Mouse (Mus musculus): Measurements from ENCODE around the gene Aspscr1.
A peak's percentile ranks its signal among the peaks of the same experiment; 100 is the strongest.
"Not testable (repeated sequence)": the region's sequence is repeated elsewhere in the genome, so short reads cannot be mapped to it uniquely, and the experiment has no call there.

Gene Aspscr1

DNA sequence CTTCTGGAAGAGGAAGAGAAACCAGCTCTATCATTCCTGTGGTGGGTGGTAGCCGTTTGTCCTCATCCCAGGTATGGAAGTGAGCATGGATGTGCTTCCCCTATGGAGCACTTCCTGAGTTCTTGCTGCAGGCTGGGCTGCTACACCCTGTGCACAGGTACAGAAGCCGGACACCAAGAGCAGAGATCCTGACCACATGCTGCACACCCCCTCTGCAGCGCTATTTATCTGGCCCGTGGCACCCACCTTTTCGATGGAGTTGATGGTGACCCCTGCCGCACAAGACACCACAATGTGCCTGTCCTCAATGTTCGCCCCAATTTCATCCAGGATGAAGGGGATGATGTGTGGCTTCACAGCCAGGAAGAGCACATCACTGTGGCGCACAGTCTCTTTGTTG lies 30.9 kb upstream of the Aspscr1 start:
- no peak for DNase-seq (ENCODE audit: low read depth)

DNA sequence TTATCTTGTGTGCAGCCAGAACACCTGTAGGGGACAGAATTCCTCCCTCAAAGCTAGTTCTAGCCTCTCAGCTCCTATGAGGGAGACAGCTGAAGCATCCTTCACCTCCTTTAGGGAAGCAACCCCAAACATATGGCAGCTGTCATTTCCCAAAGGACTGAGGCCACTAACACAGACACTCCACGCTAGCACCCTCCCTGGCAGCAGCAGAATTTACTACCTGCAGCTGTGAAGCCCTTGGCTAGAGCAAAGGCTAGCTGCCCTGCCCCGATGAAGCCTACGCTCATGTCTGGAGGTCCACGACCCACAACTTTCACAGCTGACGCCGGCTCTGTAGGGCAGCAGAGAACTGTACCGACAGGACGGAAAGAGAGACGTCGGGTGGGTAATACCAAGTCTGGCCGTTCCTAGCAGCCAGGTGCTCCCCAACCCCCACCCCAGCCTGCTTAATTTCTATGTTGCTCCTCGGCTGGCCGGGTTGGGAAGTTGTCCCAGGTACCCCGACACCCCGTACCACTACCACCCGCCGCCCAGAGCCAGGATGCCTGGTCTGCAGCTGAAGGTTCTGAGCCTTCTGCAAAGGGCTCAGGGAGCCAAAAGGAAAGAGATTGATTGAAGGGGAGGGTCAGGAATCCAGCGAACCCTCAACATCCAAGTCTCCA lies 29.7 kb upstream of the Aspscr1 start:
- DNase-seq (ENCODE audit: low read depth), result no peak

DNA sequence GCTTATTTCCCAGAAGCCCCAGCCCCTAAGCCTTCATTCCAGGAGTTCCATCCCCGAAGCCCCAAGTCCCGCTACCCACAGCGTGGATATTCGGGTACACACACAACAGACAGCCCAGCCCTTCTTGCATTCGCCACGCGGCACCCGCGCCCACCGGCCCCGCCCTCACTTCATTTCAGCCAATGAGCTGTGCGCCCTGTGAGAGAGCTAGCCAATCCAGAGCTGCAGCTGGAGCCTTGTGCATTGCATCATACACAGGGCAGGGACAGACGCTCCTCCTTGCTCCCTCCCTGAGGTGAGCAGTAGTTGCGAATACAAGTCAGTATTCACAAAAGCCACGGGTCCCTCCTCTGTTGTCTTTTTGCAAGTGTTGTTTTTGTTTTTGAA lies 29.2 kb upstream of the Aspscr1 start, which contains the start of gene Pycr1:
Pycr1 (minus strand) TSS at position 169 of the 387 bp plus-strand sequence.
- DNase-seq (ENCODE audit: low read depth), result peak; percentile 95

DNA sequence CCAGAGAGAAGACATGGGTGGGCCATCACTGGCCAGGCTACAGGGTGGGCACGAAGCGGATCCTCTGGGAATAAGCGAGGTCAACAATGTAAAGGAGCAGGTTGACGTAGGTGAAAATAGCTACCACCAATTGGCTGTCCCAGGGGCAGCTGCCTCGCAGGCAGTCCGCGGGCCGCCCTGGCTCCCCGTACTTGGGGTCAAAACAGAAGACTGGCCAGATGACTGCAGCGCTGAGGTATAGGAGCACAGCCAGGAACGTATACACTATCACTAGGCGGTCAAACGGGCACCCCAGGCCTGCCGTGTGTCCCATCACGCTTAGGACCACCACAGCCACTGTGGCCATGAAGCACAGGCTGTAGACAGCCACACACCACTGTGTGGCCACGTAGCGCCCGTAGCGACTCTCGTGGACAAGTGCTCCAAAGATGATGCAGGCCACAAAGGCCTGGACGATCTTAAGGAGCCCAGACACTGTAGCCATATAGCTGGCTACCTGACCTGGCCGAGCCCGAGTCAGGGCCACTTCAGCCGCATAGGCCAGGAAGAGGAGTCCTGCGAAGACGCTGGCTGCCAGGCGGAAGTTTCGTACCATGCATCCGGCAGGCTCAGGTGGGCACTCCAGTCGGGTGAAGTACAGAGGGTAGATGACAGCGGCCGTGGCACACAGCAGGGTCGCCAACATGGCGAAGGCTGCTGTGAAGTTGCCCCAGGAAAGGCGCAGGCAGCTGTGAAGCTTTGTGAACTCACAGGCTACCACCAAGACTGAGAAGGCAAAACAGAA lies 25.5 kb upstream of the Aspscr1 start:
- no peak for DNase-seq (ENCODE audit: low read depth)

DNA sequence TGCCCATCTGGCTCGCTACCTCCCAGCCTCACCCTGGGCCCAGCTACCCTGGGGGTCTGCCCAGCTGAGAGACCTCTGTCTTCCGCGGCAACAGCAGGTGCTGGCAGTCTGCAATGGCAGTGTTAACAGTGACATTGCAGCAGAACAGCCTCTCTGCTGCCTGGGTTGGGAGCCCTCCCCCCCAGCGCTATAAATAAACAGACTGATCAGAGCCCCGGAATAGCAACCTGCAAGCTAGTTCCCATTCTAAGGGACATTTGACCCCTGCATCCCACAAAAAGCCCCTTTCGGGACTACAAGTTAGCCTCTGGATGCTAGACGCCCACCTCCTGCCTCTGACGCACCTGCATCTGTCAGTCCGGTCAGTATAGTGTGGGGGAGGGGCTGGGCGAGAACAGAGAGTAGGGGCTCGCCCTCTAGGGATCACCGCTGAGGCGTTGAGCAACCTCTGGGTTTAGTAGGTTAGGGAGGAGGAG lies 24.7 kb upstream of the Aspscr1 start, which contains the start of gene Myadml2:
Myadml2 (minus strand) TSS at position 158 of the 476 bp plus-strand sequence.
- peak; percentile 24 for DNase-seq (ENCODE audit: low read depth)

DNA sequence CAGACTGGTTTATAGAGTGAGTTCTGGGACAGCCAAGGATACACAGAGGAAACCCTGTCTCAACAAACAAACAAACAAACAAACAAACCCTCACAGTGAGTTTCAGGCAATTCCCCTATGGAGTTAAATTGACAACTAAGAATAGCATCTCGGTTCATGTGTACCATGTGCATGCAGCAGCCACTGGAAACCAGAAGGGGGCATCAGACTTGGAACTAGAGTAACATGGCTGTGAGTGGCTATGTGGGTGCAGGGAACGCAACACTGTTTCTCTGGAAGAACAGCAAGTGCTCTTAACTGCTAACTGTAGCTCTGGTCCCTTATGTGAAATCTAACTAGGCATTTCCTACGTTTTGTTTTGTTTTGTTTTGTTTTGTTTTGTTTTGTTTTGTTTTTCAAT lies 20.9 kb upstream of the Aspscr1 start:
- peak; percentile 56 for DNase-seq (ENCODE audit: low read depth)

DNA sequence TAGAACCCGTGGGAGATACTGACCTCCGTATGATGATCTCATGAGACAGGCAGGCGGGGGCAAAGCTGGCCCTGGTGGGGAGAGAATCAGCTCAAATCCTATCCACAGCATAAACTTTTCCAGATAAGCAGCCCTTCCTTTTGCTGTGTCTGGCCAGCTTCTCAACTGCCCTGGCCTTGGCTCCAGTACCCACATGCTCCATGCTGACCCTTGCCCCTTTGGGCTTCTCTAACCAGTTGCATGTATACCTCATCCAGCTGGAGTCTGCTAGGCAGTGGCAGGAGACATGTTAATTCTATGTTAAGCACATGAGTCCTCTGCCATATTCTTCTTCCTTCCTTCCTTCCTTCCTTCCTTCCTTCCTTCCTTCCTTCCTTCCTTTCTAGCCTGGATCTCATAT lies 18.0 kb upstream of the Aspscr1 start:
- no peak for DNase-seq (ENCODE audit: low read depth)

DNA sequence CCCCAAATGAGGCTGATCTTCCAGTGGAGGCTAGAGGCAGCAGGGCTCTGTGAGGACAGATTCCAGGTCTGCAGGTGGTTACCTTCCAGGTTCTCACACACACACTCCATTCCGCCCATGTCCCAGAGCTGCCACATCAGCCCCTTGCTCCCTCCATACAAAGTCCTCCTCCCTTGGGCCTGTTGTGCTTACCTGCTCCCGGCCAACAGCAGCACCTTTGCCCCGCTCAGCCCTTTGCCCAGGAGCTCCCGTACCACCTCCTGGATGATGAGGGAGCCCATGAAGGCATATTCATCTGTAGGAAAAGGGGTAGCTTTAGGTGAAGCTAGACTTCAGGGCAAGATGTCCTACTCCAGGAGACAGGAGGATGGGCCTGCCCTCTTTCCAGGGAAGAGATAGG lies 15.5 kb upstream of the Aspscr1 start:
- DNase-seq (ENCODE audit: low read depth), result no peak

DNA sequence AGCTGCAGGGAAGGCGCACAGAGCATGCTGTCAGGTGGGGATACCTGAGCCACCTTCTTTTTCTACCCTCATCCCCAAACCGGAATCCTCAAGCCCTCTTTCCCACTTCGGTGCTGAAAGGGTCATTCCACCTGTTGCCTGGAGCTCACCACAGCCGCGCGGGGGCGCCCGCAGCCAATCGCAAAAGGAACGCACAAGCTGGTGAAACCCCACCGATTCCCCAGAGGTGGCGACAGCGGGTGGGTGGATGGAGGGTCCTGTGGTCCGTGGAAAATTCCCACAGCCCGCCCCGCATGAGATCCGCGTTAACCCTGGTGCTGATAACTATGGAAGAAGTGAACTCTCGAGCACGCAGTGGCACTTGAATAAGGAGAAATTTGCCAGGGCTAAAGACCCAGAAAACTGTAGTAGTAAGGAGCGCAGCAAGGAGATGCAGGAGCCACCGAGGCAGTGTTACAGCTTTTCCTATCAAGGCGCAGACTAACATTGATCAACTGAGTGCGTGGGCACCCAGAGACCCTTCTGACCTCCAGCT lies 13.8 kb upstream of the Aspscr1 start:
- peak; percentile 67 for DNase-seq (ENCODE audit: low read depth)

DNA sequence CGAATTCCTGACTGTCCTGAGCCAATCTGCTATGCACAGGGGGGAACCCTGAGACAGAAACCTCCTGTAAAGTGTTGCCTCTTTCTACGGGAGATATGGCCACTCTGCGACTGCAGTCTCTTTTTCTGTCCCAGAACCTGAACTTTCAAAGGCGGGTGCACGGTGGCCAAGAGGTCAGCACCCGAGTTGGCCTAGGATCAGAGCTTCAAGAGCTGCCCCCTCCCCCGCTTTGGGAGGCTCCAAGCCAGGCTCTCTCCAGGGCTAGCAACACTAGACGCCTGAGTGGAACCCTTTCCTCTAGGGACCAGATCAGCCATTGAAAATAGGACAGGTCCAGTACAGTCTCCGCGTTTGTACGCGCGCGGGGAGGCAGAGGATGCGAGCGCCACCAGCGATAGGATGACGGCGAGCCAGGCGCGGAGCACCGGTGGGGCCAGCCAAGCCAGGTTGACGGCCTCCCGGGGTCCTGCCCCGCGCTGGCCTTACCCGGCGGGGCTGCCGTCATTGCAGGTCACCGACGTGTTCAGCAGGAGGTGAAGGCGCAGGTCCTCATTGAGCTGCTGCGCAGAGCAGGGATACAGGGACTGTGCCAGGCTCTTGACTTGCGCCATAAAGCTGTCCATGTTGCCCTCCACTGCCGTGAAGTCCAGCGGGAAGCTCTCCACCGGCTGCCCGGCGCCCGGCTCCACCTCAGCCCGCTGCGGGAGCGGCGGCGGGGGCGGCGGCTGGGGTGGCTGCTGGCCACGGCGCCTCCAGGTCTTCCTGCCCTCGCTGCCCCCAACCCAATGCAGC lies 13.1 kb upstream of the Aspscr1 start:
- no peak for DNase-seq (ENCODE audit: low read depth)

DNA sequence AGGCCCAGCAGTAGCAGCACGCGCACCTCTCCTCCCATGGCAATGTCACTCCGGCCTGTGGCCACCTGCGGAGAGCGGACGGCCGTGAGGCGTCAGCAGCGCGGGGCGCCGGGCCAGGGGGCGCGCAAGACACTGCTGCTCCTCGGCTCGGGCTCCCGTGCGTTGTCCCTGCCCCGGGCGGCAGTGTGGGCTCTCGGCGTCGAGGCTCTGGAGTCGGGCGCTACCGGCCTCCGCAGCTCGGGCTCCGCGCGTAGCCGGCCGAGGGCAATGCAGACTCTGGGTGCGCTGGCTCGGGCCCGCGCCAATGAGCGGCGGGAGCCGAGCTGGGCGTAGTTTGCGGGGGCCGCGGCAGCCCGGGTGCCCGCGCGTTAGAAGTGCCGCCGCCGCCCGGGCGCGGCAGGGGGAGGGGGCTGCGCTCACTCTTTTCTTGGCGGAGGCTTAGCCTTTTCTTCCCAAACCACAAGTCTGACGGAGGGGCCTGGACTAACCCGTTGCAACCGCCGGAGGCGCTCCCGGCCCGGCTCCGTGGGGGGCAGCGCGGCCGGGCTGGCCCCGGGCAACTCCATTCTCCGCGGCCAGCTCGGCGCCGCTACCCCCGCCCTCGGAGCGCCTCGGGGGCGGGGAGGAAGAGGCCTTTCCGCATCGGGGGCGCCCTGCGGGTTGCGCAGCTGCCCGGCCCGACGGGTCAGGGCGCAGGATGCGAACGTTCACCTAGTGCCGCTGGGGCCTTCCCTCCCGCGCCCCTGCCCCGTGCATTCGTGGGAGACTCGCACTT lies 12.3 kb upstream of the Aspscr1 start:
- no peak for DNase-seq (ENCODE audit: low read depth)

DNA sequence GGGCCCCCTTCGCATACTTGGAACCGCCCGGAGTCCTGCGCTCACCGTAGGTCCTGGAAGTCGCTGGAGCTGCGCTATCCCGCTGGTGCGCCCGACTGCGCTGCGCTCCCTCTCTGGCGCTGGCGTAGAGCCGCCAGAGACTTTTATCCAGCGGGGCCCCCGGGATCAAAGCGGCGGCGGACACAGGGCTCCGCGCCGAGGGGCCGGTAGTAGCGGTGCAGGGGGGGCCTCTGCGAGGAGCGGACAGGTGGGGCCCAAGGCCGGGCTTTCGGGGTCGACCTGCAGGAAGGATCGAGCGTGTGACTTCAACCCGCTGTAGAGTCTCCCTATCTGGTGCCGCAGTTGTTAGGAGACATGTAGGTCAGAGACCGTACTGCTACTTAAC lies 11.7 kb upstream of the Aspscr1 start, which contains the start of gene Notum:
Notum (minus strand) TSS at position 100 of the 385 bp plus-strand sequence.
- no peak for DNase-seq (ENCODE audit: low read depth)

DNA sequence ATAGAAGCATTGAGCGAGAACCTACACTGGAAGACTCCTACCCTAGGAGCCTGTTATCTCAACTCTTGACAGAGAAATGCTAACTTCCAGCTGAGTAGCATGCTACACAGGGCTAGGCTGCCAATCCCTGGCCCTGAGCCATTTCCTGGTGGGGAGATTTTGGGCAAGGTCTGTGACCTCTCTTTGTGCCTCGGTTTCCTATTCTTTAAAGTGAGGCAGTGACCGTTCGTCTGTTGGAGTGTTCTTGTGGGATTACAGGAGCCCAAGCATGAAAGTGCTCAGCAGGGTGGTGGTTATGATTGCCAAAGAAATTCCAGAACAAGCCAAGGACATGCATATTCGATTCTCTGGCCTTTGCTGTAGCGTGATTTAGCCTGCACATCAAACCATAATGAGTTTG lies 10.0 kb upstream of the Aspscr1 start:
- no peak for DNase-seq (ENCODE audit: low read depth)

DNA sequence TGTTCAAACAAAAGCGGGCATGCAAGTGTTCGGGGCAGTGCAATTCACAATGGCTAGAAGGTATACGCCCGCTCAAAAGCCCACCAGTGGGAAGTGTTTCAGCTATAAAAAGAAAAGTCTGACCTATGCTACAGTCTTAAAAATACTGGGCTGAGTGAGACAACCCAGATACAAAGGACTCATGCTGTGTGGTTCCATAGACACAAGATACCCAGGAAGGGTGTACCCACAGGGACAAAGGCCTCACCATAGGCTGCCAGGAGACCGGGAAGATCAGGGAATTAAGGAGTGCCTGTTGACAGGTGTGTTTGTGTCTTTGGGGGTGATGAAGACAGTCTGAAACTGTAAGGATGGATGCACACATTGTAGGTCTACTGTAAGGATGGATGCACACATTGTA lies 9.1 kb upstream of the Aspscr1 start:
- DNase-seq (ENCODE audit: low read depth), result no peak

DNA sequence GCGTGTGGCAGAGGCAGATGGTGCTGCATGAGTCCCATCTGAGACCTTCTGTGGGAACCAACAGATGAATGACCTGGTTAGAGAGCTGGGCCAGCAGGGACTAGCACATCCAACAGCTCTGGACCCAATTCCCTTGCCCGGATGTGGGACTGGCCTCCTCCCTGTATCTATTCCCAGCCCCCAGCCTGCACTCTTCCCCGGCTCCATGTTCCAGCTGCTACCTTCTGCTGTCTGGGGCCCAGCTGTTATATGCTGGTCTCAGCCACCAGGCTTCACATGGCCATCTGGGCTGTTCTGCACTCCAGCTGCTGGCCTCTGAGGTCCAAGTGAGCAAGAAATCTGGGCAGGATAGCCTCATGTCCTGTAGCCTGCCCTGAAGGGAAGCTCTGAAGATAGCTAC lies 7.4 kb upstream of the Aspscr1 start:
- no peak for DNase-seq (ENCODE audit: low read depth)

DNA sequence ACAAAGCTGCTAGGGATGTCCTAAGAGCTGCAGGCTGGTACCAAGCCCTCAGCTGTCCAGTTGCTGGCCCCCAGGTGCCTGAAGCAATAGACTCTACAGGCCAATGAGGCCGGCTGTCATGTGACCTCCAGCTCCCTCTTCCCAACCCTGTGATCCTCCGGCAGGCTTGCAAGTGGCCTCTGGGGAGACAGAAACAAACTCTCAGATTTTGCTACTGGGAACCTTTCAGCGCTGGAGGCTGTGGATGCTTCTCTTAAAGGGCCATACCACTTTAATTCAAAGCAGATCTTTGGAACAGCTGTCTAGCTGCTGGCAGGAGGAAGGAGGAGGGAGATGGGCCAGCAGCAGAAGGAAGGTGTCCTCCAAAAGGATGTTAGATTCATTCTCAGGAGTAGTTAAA lies 6.2 kb upstream of the Aspscr1 start:
- DNase-seq (ENCODE audit: low read depth), result no peak

DNA sequence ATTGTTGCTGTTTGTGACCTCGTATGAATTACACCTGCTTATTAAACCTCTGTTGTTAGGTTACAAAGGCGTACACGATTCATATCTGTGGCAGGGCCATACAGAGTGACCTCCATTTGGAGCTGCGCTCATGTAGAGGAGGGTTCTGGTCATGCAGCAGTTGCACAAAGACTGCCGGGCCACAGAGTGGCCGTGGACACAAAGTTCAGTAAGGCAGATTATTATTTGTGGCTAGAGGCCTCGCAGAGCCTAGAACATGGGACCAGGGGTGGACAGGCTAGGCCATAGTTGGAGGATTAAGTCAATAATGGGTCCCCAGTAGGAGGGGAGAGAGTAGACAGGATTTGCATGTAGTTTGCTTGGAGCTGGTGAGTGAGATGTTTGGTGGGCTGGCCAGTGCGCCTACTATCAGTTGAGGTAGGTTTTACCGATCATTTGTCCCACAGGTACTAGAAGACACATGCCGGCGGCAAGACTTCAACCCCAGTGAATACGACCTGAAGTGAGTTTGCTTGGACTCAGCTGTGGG lies 885 bp downstream of the Aspscr1 start:
- no peak for DNase-seq (ENCODE audit: low read depth)

DNA sequence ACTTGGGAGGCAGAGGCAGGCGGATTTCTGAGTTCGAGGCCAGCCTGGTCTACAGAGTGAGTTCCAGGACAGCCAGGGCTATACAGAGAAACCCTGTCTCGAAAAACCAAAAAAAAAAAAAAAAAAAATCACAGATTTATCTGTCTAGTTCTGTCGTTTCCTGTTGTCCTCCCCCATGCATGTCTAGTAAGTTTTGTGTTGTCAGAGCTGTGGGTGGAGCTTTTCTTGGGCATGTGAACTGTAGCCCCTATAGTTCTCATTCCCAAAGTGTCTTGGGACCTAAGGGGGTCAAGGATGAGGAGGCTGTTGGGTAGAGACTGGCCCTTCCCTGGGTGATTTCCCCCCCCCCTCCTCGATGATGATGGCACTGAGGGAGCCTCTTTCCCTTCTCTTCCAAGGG lies 3.1 kb downstream of the Aspscr1 start:
- DNase-seq (ENCODE audit: low read depth), result not testable (repeated sequence)

DNA sequence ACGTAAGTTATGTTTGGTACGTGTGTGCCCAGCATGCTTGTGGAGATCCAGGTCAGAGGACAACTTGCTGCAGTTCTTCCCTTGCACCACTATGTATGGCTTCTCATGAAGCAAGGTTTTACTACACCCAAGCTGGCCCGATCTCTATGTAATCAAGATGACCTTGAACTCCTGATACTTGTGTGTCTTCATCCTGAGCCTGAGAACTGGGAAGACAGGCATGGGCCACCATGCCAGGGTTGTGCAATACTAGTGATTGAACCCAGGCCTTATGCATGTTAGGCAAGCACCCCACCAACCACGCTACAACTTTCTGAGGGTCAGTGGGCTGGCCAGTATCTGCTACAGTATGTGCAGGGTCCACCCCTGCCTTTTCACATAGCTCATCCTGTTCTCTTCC lies 4.2 kb downstream of the Aspscr1 start:
- peak; percentile 76 for DNase-seq (ENCODE audit: low read depth)

DNA sequence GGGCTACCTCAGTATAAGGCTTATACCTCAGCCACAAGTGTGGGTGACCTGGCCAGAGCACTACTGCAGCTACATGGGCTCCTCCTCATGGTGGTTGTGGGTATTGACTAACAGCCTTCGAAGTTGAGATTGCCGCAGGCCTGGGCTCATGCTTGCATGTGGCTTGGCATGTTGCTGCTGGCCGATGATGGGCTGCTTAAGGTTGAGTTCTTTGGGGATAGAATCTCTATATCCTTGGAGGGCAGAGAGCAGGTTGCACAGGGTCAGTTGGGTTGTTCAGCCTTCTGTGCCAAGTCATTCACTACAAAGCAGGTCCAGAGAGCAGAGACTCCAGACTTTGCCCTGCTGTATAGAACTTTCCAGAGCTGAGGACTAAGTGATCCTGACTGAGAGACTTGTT lies 7.1 kb downstream of the Aspscr1 start:
- DNase-seq (ENCODE audit: low read depth), result peak; percentile 66

DNA sequence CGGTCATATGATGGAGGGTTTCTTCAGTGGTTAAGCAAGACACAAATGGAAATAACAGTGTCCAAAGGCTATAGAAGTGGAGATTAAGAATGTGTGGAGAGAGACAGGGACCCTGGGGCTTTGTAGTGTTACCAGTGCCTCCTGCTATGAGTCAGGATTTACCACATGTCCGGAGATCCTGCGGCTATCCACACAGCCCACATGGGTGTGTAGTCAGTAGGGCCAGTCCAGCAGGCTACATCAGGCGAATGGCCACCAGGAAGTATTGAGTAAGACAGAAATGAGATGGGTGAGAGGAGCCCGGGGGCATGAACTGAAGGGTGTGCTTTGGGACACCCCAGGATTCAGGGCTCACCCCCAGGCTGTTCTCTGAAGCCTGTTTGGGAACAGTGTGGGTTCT lies 9.9 kb downstream of the Aspscr1 start:
- peak; percentile 86 for DNase-seq (ENCODE audit: low read depth)

Measured in 416B (cell line).